Mouse (Mus musculus): ENCODE measurements around the gene Tmem158. TPM values are rescaled to one million over a fixed set of nuclear protein-coding genes. Genes with fewer than 3 reads are reported as not detected.

The Tmem158 gene
- total RNA-seq, 2 experiments from 2014 or later, result 3.1 to 5.2 TPM

Other genes starting within 250 kb of the Tmem158 start
- 10 to 100 TPM in 1 of 2 experiments, 1 to 10 TPM in 1; 9.0 to 11.2 TPM for gene Tmem42, start 239.4 kb downstream of the Tmem158 start, total RNA-seq (2021)
- gene Tgm4, start 226.0 kb downstream of the Tmem158 start, total RNA-seq (2021), result under 1 TPM; 0.16 TPM
- gene Zdhhc3, start 147.6 kb downstream of the Tmem158 start, total RNA-seq (2021), result 10 to 100 TPM; 37.1 to 43.0 TPM
- gene Exosc7, start 147.5 kb downstream of the Tmem158 start, total RNA-seq (2021), result 10 to 100 TPM; 18.1 to 20.7 TPM
- 10 to 100 TPM; 60.6 to 90.2 TPM for gene Clec3b, start 109.8 kb downstream of the Tmem158 start, total RNA-seq (2021)
- not detected for gene Cdcp1, start 44.7 kb downstream of the Tmem158 start, total RNA-seq (2021)
- 10 to 100 TPM; 43.6 to 53.1 TPM for gene Lars2, start 106.2 kb upstream of the Tmem158 start, total RNA-seq (2021)
- gene Limd1, start 217.9 kb upstream of the Tmem158 start, total RNA-seq (2021), result 10 to 100 TPM; 29.4 to 31.2 TPM

Data from gastrocnemius, postnatal 14 days (tissue).